Mouse (Mus musculus): ENCODE results near the gene Mark4. TPM values are rescaled to one million over a fixed set of nuclear protein-coding genes. Genes with fewer than 3 reads are reported as not detected.
A peak's percentile ranks its signal among the peaks of the same experiment; 100 is the strongest.

Mark4 gene
- polyA plus RNA-seq, 1 experiment from 2014 or later: 12.1 TPM

- H3K27ac ChIP-seq (ENCODE audit: low read depth, low read length): no peak overlapping the region
- peaks cover 7% of the 10 kb centered on the region; the same call in 1 of the 2 replicates for H3K4me1 ChIP-seq (ENCODE audit: control insufficient read depth, insufficient read depth, low read length)
- peak overlapping the region; percentile 86 for H3K4me2 ChIP-seq (replicated peaks; ENCODE audit: low read depth, low read length)
- WGBS: 94% methylated on average over 7 of the region's 7 CpGs
- no peak overlapping the region for H3K4me3 ChIP-seq (ENCODE audit: low read length)
- no peak for ATAC-seq (ENCODE audit: low FRiP score, low TSS enrichment)
- 0 out of 2 replicates have a peak overlapping the region, but pooled peaks have one; percentile 88 for H3K9ac ChIP-seq (ENCODE audit: low read depth, low read length)
- no peaks in the 10 kb centered on the region for H3K27me3 ChIP-seq (ENCODE audit: control insufficient read depth, insufficient read depth, low read length)
- H3K36me3 ChIP-seq (ENCODE audit: control insufficient read depth, insufficient read depth, low read length): peaks cover 14% of the 10 kb centered on the region
- H3K9me3 ChIP-seq (ENCODE audit: control insufficient read depth, low read length): no peaks in the 10 kb centered on the region
These were observed 2.0 kb downstream of the Mark4 start for GRCm38 (mm10) chr7:19456628-19457027.

- H3K9ac ChIP-seq (ENCODE audit: low read depth, low read length): no peak overlapping the region
- peaks cover 21% of the 10 kb centered on the region for H3K36me3 ChIP-seq (ENCODE audit: control insufficient read depth, insufficient read depth, low read length)
- no peak overlapping the region for H3K27ac ChIP-seq (ENCODE audit: low read depth, low read length)
- H3K27me3 ChIP-seq (ENCODE audit: control insufficient read depth, insufficient read depth, low read length): no peaks in the 10 kb centered on the region
- H3K4me3 ChIP-seq (ENCODE audit: low read length): no peak overlapping the region
- no peak overlapping the region; the same call in 1 of the 2 replicates for H3K4me2 ChIP-seq (replicated peaks; ENCODE audit: low read depth, low read length)
- peaks cover 7% of the 10 kb centered on the region; the same call in 1 of the 2 replicates for H3K4me1 ChIP-seq (ENCODE audit: control insufficient read depth, insufficient read depth, low read length)
- no peaks in the 10 kb centered on the region for H3K9me3 ChIP-seq (ENCODE audit: control insufficient read depth, low read length)
- WGBS: 77% methylated on average over 11 of the region's 11 CpGs
- no peak for ATAC-seq (ENCODE audit: low FRiP score, low TSS enrichment)
These were observed 2.7 kb downstream of the Mark4 start for GRCm38 (mm10) chr7:19455819-19456495.

- H3K4me1 ChIP-seq (ENCODE audit: control insufficient read depth, insufficient read depth, low read length): peaks cover 7% of the 10 kb centered on the region; the same call in 1 of the 2 replicates
- ATAC-seq (ENCODE audit: low FRiP score, low TSS enrichment): no peak
- no peak overlapping the region for H3K4me3 ChIP-seq (ENCODE audit: low read length)
- H3K9ac ChIP-seq (ENCODE audit: low read depth, low read length): no peak overlapping the region
- peaks cover 28% of the 10 kb centered on the region for H3K36me3 ChIP-seq (ENCODE audit: control insufficient read depth, insufficient read depth, low read length)
- no peak overlapping the region for H3K27ac ChIP-seq (ENCODE audit: low read depth, low read length)
- H3K9me3 ChIP-seq (ENCODE audit: control insufficient read depth, low read length): no peaks in the 10 kb centered on the region
- H3K27me3 ChIP-seq (ENCODE audit: control insufficient read depth, insufficient read depth, low read length): no peaks in the 10 kb centered on the region
- H3K4me2 ChIP-seq (replicated peaks; ENCODE audit: low read depth, low read length): no peak overlapping the region
- 89% methylated on average over 4 of the region's 4 CpGs for WGBS
These were observed 3.4 kb downstream of the Mark4 start for GRCm38 (mm10) chr7:19455186-19455585.

GRCm38 (mm10) chr7:19449165-19449564, 9.5 kb downstream of the Mark4 start:
- Histone ChIP-seq H3K9me3 (ENCODE audit: control insufficient read depth, low read length) (no peaks in the 10 kb centered on the region), H3K4me2 (replicated peaks; ENCODE audit: low read depth, low read length) (no peak overlapping the region), H3K27ac (ENCODE audit: low read depth, low read length) (no peak overlapping the region), H3K36me3 (ENCODE audit: control insufficient read depth, insufficient read depth, low read length) (peaks cover 49% of the 10 kb centered on the region), H3K4me1 (ENCODE audit: control insufficient read depth, insufficient read depth, low read length) (no peaks in the 10 kb centered on the region), H3K4me3 (ENCODE audit: low read length) (no peak overlapping the region), H3K27me3 (ENCODE audit: control insufficient read depth, insufficient read depth, low read length) (no peaks in the 10 kb centered on the region), H3K9ac (ENCODE audit: low read depth, low read length) (no peak overlapping the region)
- ATAC-seq (ENCODE audit: low FRiP score, low TSS enrichment): no peak
- 77% methylated on average over 12 of the region's 12 CpGs for WGBS

- H3K36me3 ChIP-seq (ENCODE audit: control insufficient read depth, insufficient read depth, low read length): peaks cover 56% of the 10 kb centered on the region
- no peaks in the 10 kb centered on the region for H3K9me3 ChIP-seq (ENCODE audit: control insufficient read depth, low read length)
- H3K4me3 ChIP-seq (ENCODE audit: low read length): no peak overlapping the region
These were observed 10.9 kb downstream of the Mark4 start for GRCm38 (mm10) chr7:19447689-19448088.

GRCm38 (mm10) chr7:19444801-19445200, 13.8 kb downstream of the Mark4 start:
- no peak overlapping the region for H3K27ac ChIP-seq (ENCODE audit: low read depth, low read length)
- no peak for ATAC-seq (ENCODE audit: low FRiP score, low TSS enrichment)
- 77% methylated on average over 12 of the region's 12 CpGs for WGBS
- H3K36me3 ChIP-seq (ENCODE audit: control insufficient read depth, insufficient read depth, low read length): peaks cover 62% of the 10 kb centered on the region
- no peaks in the 10 kb centered on the region for H3K4me1 ChIP-seq (ENCODE audit: control insufficient read depth, insufficient read depth, low read length)
- no peak overlapping the region for H3K4me2 ChIP-seq (replicated peaks; ENCODE audit: low read depth, low read length)
- no peak overlapping the region for H3K9ac ChIP-seq (ENCODE audit: low read depth, low read length)
- H3K27me3 ChIP-seq (ENCODE audit: control insufficient read depth, insufficient read depth, low read length): no peaks in the 10 kb centered on the region
- H3K4me3 ChIP-seq (ENCODE audit: low read length): no peak overlapping the region
- H3K9me3 ChIP-seq (ENCODE audit: control insufficient read depth, low read length): no peaks in the 10 kb centered on the region

More at GRCm38 (mm10) chr7:19447689-19448088, 10.9 kb downstream of the Mark4 start:
- no peak overlapping the region for H3K4me2 ChIP-seq (replicated peaks; ENCODE audit: low read depth, low read length)
- no peak overlapping the region for H3K27ac ChIP-seq (ENCODE audit: low read depth, low read length)
- 94% methylated on average over 16 of the region's 16 CpGs for WGBS
- H3K9ac ChIP-seq (ENCODE audit: low read depth, low read length): no peak overlapping the region
- no peaks in the 10 kb centered on the region for H3K4me1 ChIP-seq (ENCODE audit: control insufficient read depth, insufficient read depth, low read length)
- no peak for ATAC-seq (ENCODE audit: low FRiP score, low TSS enrichment)
- no peaks in the 10 kb centered on the region for H3K27me3 ChIP-seq (ENCODE audit: control insufficient read depth, insufficient read depth, low read length)

- ATAC-seq (ENCODE audit: low FRiP score, low TSS enrichment): peak; percentile 73
- no peaks in the 10 kb centered on the region for H3K27me3 ChIP-seq (ENCODE audit: control insufficient read depth, insufficient read depth, low read length)
- no peaks in the 10 kb centered on the region for H3K4me1 ChIP-seq (ENCODE audit: control insufficient read depth, insufficient read depth, low read length)
- peaks cover 61% of the 10 kb centered on the region for H3K36me3 ChIP-seq (ENCODE audit: control insufficient read depth, insufficient read depth, low read length)
- H3K9ac ChIP-seq (ENCODE audit: low read depth, low read length): no peak overlapping the region
- 33% methylated on average over 3 of the region's 3 CpGs for WGBS
- no peak overlapping the region for H3K27ac ChIP-seq (ENCODE audit: low read depth, low read length)
- H3K4me3 ChIP-seq (ENCODE audit: low read length): no peak overlapping the region
- no peak overlapping the region for H3K4me2 ChIP-seq (replicated peaks; ENCODE audit: low read depth, low read length)
- H3K9me3 ChIP-seq (ENCODE audit: control insufficient read depth, low read length): no peaks in the 10 kb centered on the region
These were observed 15.3 kb downstream of the Mark4 start for GRCm38 (mm10) chr7:19443344-19443743.

- no peak overlapping the region for H3K4me2 ChIP-seq (replicated peaks; ENCODE audit: low read depth, low read length)
- no peaks in the 10 kb centered on the region for H3K9me3 ChIP-seq (ENCODE audit: control insufficient read depth, low read length)
- ATAC-seq (ENCODE audit: low FRiP score, low TSS enrichment): no peak
- H3K9ac ChIP-seq (ENCODE audit: low read depth, low read length): no peak overlapping the region
- H3K4me1 ChIP-seq (ENCODE audit: control insufficient read depth, insufficient read depth, low read length): no peaks in the 10 kb centered on the region
- peaks cover 66% of the 10 kb centered on the region for H3K36me3 ChIP-seq (ENCODE audit: control insufficient read depth, insufficient read depth, low read length)
- H3K27ac ChIP-seq (ENCODE audit: low read depth, low read length): no peak overlapping the region
- H3K27me3 ChIP-seq (ENCODE audit: control insufficient read depth, insufficient read depth, low read length): no peaks in the 10 kb centered on the region
- no peak overlapping the region for H3K4me3 ChIP-seq (ENCODE audit: low read length)
- 82% methylated on average over 9 of the region's 9 CpGs for whole genome bisulfite sequencing
These were observed 17.1 kb downstream of the Mark4 start for GRCm38 (mm10) chr7:19441448-19442091.

GRCm38 (mm10) chr7:19437048-19437447, 21.6 kb downstream of the Mark4 start:
- no peak overlapping the region for H3K4me3 ChIP-seq (ENCODE audit: low read length)
- H3K9ac ChIP-seq (ENCODE audit: low read depth, low read length): no peak overlapping the region
- H3K27ac ChIP-seq (ENCODE audit: low read depth, low read length): no peak overlapping the region
- H3K27me3 ChIP-seq (ENCODE audit: control insufficient read depth, insufficient read depth, low read length): no peaks in the 10 kb centered on the region
- no peak overlapping the region for H3K4me2 ChIP-seq (replicated peaks; ENCODE audit: low read depth, low read length)
- no peaks in the 10 kb centered on the region for H3K4me1 ChIP-seq (ENCODE audit: control insufficient read depth, insufficient read depth, low read length)
- ATAC-seq (ENCODE audit: low FRiP score, low TSS enrichment): no peak
- WGBS: 87% methylated on average over 9 of the region's 9 CpGs
- H3K9me3 ChIP-seq (ENCODE audit: control insufficient read depth, low read length): no peaks in the 10 kb centered on the region; the same call in 1 of the 2 replicates
- peaks cover 87% of the 10 kb centered on the region for H3K36me3 ChIP-seq (ENCODE audit: control insufficient read depth, insufficient read depth, low read length)
